Mouse (Mus musculus) intestine, embryonic 15.5 days (tissue): Measurements from ENCODE around the gene Btnl6. TPM values are rescaled to one million over a fixed set of nuclear protein-coding genes. Genes with fewer than 3 reads are reported as not detected.
"Not testable (repeated sequence)": the region's sequence is repeated elsewhere in the genome, so short reads cannot be mapped to it uniquely, and the experiment has no call there.

Source experiments
- ATAC-seq: fragments of 200-750 bp; cut with Nextera tagmentation; 2 replicates; pipeline ENCODE4 v1.8.0; 2017; ENCODE audit warnings: moderate TSS enrichment, moderate library complexity
- H3K27ac ChIP-seq: fragments of 300-500 bp; sonication (generic); 2 replicates; pipeline ENCODE4 v1.5.1; 2015; ENCODE audit warnings: mild to moderate bottlenecking, inconsistent platforms
- H3K27me3 ChIP-seq: fragments of 300-500 bp; sonication (generic); replicated peaks from 2 replicates; pipeline ENCODE4 v1.6.1; 2015; ENCODE audit warnings: inconsistent platforms
- H3K36me3 ChIP-seq: fragments of 300-500 bp; sonication (generic); 2 replicates; pipeline ENCODE4 v1.6.1; 2015; ENCODE audit warnings: inconsistent platforms
- H3K4me1 ChIP-seq: fragments of 300-500 bp; sonication (generic); replicated peaks from 2 replicates; pipeline ENCODE4 v1.6.1; 2015; ENCODE audit warnings: inconsistent platforms
- H3K4me2 ChIP-seq: fragments of 300-500 bp; sonication (generic); replicated peaks from 2 replicates; pipeline ENCODE4 v1.6.1; 2015; ENCODE audit warnings: mild to moderate bottlenecking, inconsistent platforms
- H3K4me3 ChIP-seq: fragments of 300-500 bp; sonication (generic); replicated peaks from 2 replicates; pipeline ENCODE4 v1.5.1; 2015; ENCODE audit warnings: inconsistent platforms
- H3K9ac ChIP-seq: fragments of 300-500 bp; sonication (generic); 2 replicates; pipeline ENCODE4 v1.6.1; 2015; ENCODE audit warnings: inconsistent platforms
- H3K9me3 ChIP-seq: fragments of 300-500 bp; sonication (generic); 2 replicates; pipeline ENCODE4 v1.6.1; 2016; ENCODE audit warnings: inconsistent platforms
- WGBS: fragments of 180-500 bp; shearing (Covaris S2); methylation state at CpG from one replicate; pipeline ENCODE4 v1.1.7; 2015; 5-methylcytosine and 5-hydroxymethylcytosine counted together
- polyA plus RNA-seq: library from polyadenylated mRNA; unstranded; fragments of >200 nt; fragmentation: Nextera tagmentation; extraction: Ambion mirVana; gene quantifications from 2 replicates; pipeline ENCODE4 v1.2.1, GENCODE M21; 2015

Gene Btnl6
- polyA plus RNA-seq, 1 experiment from 2014 or later: 13.1 TPM

DNA sequence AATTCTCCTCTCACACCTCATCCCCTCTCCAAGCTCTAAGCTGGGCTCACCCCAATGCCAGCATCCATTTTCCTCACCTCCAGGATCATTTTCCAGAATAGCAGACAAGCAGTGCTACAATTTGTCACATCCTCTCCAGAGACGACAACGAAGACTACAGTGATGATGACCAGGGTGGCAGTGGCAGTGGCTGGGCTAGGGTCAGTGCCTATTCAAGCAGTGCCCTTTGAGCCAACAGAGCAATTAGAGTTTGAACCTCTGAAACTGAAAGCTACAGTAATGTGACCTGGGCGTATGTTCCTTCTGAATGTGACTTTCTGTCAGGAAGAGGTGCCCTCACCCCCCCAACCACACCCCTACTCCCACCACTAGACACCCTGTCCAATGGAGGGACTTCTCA is 32.0 kb upstream of the Btnl6 start:
- H3K9me3 ChIP-seq: no peaks in the 10 kb centered on the region
- no peaks in the 10 kb centered on the region for H3K36me3 ChIP-seq
- no peaks in the 10 kb centered on the region for H3K27me3 ChIP-seq
- no peak overlapping the region for H3K4me2 ChIP-seq
- no peak overlapping the region for H3K9ac ChIP-seq
- no peaks in the 10 kb centered on the region for H3K4me1 ChIP-seq
- 83% methylated on average over 3 of the region's 3 CpGs for WGBS
- no peak overlapping the region for H3K4me3 ChIP-seq
- no peak overlapping the region for H3K27ac ChIP-seq
- no peak for ATAC-seq

DNA sequence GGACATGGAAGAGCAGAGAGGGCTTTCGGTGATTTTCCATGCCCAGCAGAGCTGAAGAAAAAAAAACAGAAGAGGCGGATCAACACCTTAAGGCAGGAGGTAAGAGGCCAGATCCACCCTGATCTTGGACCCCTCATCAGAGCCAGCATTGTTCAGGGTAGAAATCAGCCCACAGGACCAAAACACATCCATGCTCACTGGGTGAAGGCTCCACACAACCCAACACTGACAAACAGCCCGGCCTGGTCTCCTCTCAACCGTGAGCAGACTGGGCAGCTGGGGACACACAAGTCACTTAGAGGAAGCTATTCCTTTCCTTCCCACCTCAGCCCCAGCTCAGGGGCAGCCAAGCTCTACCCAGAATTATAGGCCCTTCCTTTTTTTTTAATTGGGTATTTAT is 30.4 kb upstream of the Btnl6 start:
- 90% methylated on average over 4 of the region's 4 CpGs for WGBS
- Histone ChIP-seq H3K4me1 (no peaks in the 10 kb centered on the region), H3K36me3 (no peaks in the 10 kb centered on the region), H3K4me3 (no peak overlapping the region), H3K27me3 (no peaks in the 10 kb centered on the region), H3K27ac (no peak overlapping the region), H3K4me2 (no peak overlapping the region), H3K9me3 (no peaks in the 10 kb centered on the region), H3K9ac (no peak overlapping the region)
- ATAC-seq: no peak

DNA sequence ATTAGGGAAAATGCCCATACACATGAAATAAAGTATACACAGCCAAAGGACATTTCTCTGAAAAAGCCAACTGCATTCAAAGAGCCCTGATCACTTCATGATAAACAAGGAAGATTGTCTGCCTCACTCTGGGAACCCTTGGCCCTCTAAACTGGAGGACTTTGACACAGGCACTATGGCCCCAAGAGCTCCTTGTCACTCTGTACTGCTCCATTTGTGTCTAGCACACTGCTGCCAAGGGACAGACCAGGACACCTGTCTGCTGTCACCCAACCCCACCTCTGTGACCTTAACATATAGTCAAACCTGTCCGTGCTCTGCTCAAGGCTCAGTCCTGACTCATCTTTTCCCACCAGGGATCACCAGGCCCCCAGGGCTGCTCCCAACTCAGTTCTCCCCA is 29.6 kb upstream of the Btnl6 start:
- no peaks in the 10 kb centered on the region for H3K4me1 ChIP-seq
- H3K4me2 ChIP-seq: no peak overlapping the region
- H3K36me3 ChIP-seq: no peaks in the 10 kb centered on the region
- peak; percentile 75 for ATAC-seq
- 88% methylated on average over 1 of the region's 1 CpGs for WGBS
- no peak overlapping the region for H3K27ac ChIP-seq
- H3K4me3 ChIP-seq: no peak overlapping the region
- H3K9ac ChIP-seq: no peak overlapping the region
- no peaks in the 10 kb centered on the region for H3K27me3 ChIP-seq
- H3K9me3 ChIP-seq: no peaks in the 10 kb centered on the region

DNA sequence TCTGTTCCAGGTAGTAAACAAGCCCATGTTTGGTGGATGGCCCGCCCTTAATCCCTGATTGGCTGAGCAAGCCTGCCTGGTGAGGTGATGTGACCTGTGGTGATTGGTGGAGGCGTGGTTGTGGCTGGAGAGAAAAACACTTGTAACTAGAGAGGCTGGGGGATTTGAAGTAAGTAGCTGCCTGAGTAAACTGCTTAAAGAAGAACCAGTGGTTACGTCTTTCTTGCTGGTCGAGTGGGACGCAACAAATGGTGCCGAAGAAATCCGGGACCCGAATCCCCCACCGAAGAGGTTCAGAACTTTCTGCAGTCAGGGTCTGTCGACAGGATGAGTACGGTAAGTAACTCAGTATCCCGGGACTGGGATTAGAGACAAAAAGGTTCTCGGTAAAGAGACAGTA is 26.4 kb upstream of the Btnl6 start:
- H3K36me3 ChIP-seq, H3K27me3 ChIP-seq, H3K4me2 ChIP-seq, ATAC-seq, H3K9me3 ChIP-seq, H3K4me1 ChIP-seq, H3K4me3 ChIP-seq, H3K27ac ChIP-seq, H3K9ac ChIP-seq: not testable (repeated sequence)
- WGBS: 94% methylated on average over 13 of the region's 13 CpGs

GRCm38 (mm10) chr17:34532671-34533070 is 15.5 kb upstream of the Btnl6 start:
- 77% methylated on average over 3 of the region's 3 CpGs for WGBS
- Histone ChIP-seq H3K27ac (no peak overlapping the region), H3K4me1 (no peaks in the 10 kb centered on the region), H3K9ac (no peak overlapping the region), H3K4me3 (no peak overlapping the region), H3K27me3 (no peaks in the 10 kb centered on the region), H3K36me3 (no peaks in the 10 kb centered on the region), H3K9me3 (no peaks in the 10 kb centered on the region), H3K4me2 (no peak overlapping the region)
- ATAC-seq: no peak

DNA sequence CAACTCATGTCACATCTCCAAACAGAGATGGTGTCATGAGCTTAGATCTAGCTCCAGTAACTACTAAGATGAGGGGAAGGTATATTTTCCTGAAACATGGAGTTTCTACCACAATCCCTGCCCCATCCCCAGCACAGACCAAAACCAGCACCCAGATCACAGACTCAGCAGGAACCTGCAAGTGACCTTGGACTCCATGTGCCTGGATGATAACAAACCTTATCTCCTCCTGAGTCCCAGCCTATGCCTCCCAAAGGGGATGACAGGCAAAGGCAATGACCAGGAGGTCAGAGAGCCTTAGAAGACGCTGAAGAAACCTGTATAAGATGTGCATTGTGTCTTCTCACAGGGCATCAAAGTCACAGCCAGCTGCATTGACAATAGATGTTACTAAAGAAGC is 1.8 kb upstream of the Btnl6 start:
- Histone ChIP-seq H3K9ac (no peak overlapping the region), H3K36me3 (no peaks in the 10 kb centered on the region), H3K27me3 (0 out of 2 replicates have a peak, but pooled peaks cover under 1% of the 10 kb centered on the region), H3K4me2 (no peak overlapping the region), H3K9me3 (no peaks in the 10 kb centered on the region), H3K4me1 (no peaks in the 10 kb centered on the region), H3K4me3 (no peak overlapping the region), H3K27ac (no peak overlapping the region)
- 52% methylated on average over 1 of the region's 1 CpGs for WGBS
- ATAC-seq: peak; percentile 82

DNA sequence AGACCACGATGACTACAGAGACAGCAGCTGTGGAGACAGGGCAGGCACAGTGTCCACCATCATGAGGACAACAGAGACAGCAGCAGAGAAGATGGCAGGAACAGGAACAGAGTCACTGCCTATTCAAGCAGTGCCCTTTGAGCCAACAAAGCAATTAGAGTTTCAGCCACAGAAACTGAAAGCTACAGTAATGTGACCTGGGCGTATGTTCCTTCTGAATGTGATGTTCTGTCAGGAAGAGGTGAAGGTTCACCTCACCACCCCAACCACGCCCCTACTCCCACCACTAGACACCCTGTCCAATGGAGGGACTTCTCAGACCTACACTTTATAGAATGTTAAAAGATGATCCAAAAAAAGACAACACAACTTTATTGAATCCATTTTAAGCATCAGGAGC is 1.4 kb upstream of the Btnl6 start:
- 64% methylated on average over 3 of the region's 3 CpGs for whole genome bisulfite sequencing

DNA sequence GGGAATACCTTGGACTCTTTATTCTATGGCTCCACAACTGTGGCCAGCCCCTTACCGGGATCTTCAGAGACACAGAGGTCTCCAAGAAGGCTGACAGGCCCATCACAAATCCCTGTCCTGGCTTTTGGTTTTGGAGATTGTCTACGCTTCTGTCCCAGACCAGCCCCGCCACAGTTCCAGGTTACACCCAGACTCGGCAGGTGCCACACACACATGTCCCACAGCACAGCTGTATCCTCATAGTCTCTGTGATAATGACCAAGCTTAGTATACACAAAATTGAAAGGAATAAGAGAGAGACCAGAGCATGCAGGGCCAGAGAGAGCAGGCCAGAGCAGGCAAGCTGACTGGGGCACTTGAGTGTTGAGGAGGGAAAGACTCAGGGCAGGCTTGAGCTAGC is 643 bp upstream of the Btnl6 start:
- H3K9me3 ChIP-seq: no peaks in the 10 kb centered on the region
- no peak overlapping the region for H3K4me3 ChIP-seq
- 0 out of 2 replicates have a peak, but pooled peaks have one; percentile 3 for ATAC-seq
- H3K36me3 ChIP-seq: no peaks in the 10 kb centered on the region
- H3K4me1 ChIP-seq: no peaks in the 10 kb centered on the region
- H3K27me3 ChIP-seq: 0 out of 2 replicates have a peak, but pooled peaks cover 2% of the 10 kb centered on the region
- H3K9ac ChIP-seq: peak overlapping the region; percentile 13; the same call in 1 of the 2 replicates
- WGBS: 86% methylated on average over 4 of the region's 4 CpGs
- H3K27ac ChIP-seq: peak overlapping the region; percentile 62; the same call in 1 of the 2 replicates
- H3K4me2 ChIP-seq: peak overlapping the region; percentile 22

More for the DNA sequence above, 1.4 kb upstream of the Btnl6 start:
- ATAC-seq: peak; percentile 85
- H3K4me1 ChIP-seq, H3K4me3 ChIP-seq, H3K36me3 ChIP-seq, H3K9me3 ChIP-seq, H3K27me3 ChIP-seq, H3K9ac ChIP-seq: not testable (repeated sequence)
- Histone ChIP-seq H3K4me2 (peak overlapping the region; percentile 22; the same call in 1 of the 2 replicates), H3K27ac (peak overlapping the region; percentile 62; the same call in 1 of the 2 replicates)

DNA sequence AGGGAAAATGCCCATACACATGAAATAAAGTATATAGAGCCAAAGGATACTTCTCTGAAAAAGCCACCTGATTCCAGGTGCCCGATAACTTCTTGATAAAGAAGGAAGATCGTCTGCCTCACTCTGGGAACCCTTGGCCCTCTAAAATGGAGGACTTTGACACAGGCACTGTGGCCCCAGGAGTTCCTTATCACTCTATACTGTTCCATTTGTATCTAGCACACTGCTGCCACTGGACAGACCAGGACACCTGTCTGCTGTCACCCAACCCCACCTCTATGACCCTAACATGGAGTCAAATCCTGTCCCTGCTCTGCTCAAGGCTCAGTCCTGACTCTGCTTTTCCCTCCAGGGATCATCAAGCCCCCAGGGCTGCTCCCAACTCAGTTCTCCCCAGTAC is 638 bp downstream of the Btnl6 start:
- WGBS: 59% methylated on average over 2 of the region's 2 CpGs

GRCm38 (mm10) chr17:34511723-34512122 is 5.4 kb downstream of the Btnl6 start:
- not testable (repeated sequence) for H3K4me3 ChIP-seq, H3K27ac ChIP-seq, H3K4me2 ChIP-seq, ATAC-seq, H3K27me3 ChIP-seq, H3K9me3 ChIP-seq, H3K36me3 ChIP-seq, H3K4me1 ChIP-seq, H3K9ac ChIP-seq
- WGBS: 46% methylated on average over 1 of the region's 1 CpGs

More for the DNA sequence above, 638 bp downstream of the Btnl6 start:
- Histone ChIP-seq H3K36me3 (no peaks in the 10 kb centered on the region), H3K27ac (no peak overlapping the region), H3K27me3 (0 out of 2 replicates have a peak, but pooled peaks cover 2% of the 10 kb centered on the region), H3K9me3 (no peaks in the 10 kb centered on the region), H3K4me3 (no peak overlapping the region), H3K4me1 (no peaks in the 10 kb centered on the region), H3K4me2 (no peak overlapping the region), H3K9ac (no peak overlapping the region)
- peak; percentile 48; the same call in 1 of the 2 replicates for ATAC-seq

DNA sequence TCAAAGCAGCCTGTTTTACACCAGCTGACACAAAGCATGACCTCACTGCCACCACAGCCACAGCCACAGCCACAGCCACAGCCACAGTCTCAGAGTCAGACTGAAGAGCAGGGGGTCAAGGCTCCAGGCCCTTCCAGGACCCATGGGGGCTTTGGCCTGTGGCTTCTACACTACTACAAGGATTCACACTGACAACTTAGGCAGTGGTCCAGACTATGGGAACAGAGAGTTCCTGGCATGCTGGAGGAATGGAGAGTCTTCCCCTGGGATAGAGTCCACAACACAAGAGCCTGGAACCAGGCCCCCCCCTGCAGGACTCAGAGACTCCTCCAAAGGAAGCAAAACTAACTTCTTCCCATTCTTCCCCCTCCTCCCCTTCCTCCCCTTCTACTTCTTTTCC is 9.6 kb downstream of the Btnl6 start:
- H3K4me2 ChIP-seq: no peak overlapping the region
- no peak overlapping the region for H3K9ac ChIP-seq
- H3K4me3 ChIP-seq: no peak overlapping the region
- H3K9me3 ChIP-seq: no peaks in the 10 kb centered on the region
- H3K27ac ChIP-seq: no peak overlapping the region
- no peak for ATAC-seq
- no peaks in the 10 kb centered on the region for H3K36me3 ChIP-seq
- H3K4me1 ChIP-seq: no peaks in the 10 kb centered on the region
- no peaks in the 10 kb centered on the region for H3K27me3 ChIP-seq

GRCm38 (mm10) chr17:34497726-34498125 is 19.4 kb downstream of the Btnl6 start:
- H3K9me3 ChIP-seq, H3K4me1 ChIP-seq, H3K27me3 ChIP-seq, H3K36me3 ChIP-seq, H3K9ac ChIP-seq, H3K4me3 ChIP-seq, H3K27ac ChIP-seq, H3K4me2 ChIP-seq: not testable (repeated sequence)
- ATAC-seq: peak; percentile 91
- 59% methylated on average over 4 of the region's 4 CpGs for WGBS

GRCm38 (mm10) chr17:34497319-34497718 is 19.8 kb downstream of the Btnl6 start:
- WGBS: 66% methylated on average over 3 of the region's 3 CpGs
- Histone ChIP-seq H3K4me2 (peak overlapping the region; percentile 49), H3K27ac (peak overlapping the region; percentile 56; the same call in 1 of the 2 replicates)
- H3K4me3 ChIP-seq, H3K4me1 ChIP-seq, H3K9ac ChIP-seq, H3K36me3 ChIP-seq, H3K27me3 ChIP-seq, H3K9me3 ChIP-seq: not testable (repeated sequence)
- ATAC-seq: peak; percentile 82
